Mouse (Mus musculus): Measurements from ENCODE around the gene Zcchc12.

DNA sequence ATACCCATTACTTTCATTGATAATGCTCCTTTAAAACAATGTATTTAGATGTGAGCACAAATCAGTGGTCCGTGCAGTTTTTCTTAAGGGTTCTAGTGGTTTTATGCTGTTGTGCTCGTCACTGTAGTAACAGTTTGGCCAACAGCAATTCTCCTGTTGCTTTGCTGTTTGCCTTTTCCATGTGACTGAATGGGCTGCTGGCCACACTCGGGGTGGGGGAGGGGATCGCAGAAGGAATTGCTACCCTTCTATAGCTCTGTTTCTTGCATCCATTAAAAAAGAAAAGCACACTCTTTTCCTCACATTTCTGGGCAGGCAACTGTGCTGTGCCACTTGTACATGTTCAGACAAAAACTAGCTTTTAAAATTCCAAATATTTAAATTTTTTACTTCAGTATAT, 34.1 kb upstream of the Zcchc12 start:
- no peak for TF ChIP-seq CTCF (IDR thresholded peaks at IDR 0.05 in 2 of 3, conservative IDR thresholded peaks at IDR 0.05 in 1 of 3; ENCODE audit: control insufficient read depth in 1 of 3, insufficient read depth in 1 of 3, low read depth in 2 of 3, low read length in 3 of 3, poor library complexity in 1 of 3, severe bottlenecking in 1 of 3)
- no peak for TF ChIP-seq EP300 (IDR thresholded peaks at IDR 0.05; ENCODE audit: low read depth in 1 of 2, low read length in 2 of 2)
- TF ChIP-seq SIN3A (IDR thresholded peaks at IDR 0.05; ENCODE audit: low read length) = no peak

Measured in MEL (cell line).